Mouse (Mus musculus): Measurements from ENCODE around the gene Syce3.

DNA sequence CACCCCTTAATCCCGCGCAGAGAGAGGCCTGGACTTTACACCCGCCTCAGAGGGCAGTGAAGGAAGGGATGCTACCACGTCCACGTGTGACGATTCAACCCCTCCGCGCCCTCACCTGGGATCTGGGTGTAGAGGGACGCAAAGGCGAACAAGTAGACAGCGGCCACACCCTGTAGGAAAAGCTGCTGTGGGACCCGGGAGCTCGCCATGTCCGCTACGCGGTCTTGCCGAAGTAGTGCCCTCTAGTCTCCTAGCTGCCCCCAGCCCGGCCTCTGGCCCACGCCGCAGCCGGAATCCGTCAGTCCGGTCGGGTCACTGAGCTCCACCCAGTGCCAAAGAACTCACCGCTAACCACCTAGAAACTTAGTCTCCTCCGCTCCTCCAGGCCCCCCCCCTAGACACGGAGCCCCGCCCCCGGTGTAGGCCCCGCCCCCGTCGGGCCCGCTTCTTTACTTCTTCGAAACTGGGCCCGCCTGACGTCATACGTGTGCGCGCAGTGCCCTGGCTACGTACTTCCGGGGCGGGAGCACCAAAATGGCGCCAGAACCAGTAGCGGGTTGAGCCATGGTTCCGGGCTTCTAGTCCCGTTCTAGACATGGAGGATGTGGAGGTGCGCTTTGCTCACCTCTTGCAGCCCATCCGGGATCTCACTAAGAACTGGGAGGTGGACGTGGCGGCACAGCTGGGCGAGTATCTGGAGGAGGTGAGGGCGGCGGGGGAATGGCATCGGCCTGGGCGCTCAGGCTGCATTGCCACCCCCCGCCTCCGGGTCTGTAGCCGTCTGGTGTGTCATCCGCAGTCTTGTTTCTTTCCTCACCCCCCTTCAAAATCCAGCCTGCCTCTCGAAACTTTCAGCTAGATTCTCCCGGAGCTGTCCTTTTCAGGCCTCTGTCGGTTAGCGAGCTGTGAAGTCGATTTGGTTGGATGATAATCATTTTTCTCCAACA is 54.8 kb downstream of the Syce3 start, which contains the start of the genes Lmf2 and Ncaph2:
- TF ChIP-seq CTCF (IDR thresholded peaks at IDR 0.05; ENCODE audit: low read depth, low read length): no peak
- TF ChIP-seq POLR2A (IDR thresholded peaks at IDR 0.05; ENCODE audit: borderline replicate concordance, low read depth, low read length): peak; percentile 45; the same call in 1 of the 2 replicates
